Mouse (Mus musculus): ENCODE results near the gene Btaf1.

DNA sequence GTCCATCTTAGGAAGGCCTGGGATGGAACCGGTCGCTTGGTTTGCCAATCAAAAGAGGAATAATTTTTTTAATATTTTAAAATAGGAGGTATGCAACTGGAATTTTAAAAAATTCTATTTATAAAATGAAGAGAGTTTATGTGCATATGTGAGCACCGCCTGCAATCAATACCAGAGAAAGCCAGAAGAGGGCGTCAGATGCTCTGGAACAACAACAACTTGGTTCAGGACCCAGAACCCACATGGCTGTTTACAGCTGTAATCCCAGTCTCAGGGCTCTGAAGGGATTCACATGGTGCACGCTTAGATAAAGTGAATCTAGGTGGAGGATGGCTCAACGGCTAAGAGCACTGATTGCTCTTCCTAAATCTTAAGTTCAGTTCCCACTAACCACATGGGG is 42.8 kb upstream of the Btaf1 start:
- no peak for TF ChIP-seq CTCF (IDR thresholded peaks at IDR 0.05; ENCODE audit: control insufficient read depth, insufficient read depth, low read length)
- no peak for TF ChIP-seq POLR2A (IDR thresholded peaks at IDR 0.05; ENCODE audit: borderline replicate concordance, control insufficient read depth, low read depth, low read length)
